Mouse (Mus musculus): Measurements from ENCODE around the gene Ak4.
A peak's percentile ranks its signal among the peaks of the same experiment; 100 is the strongest.
"Not testable (repeated sequence)": the region's sequence is repeated elsewhere in the genome, so short reads cannot be mapped to it uniquely, and the experiment has no call there.

Gene Ak4

DNA sequence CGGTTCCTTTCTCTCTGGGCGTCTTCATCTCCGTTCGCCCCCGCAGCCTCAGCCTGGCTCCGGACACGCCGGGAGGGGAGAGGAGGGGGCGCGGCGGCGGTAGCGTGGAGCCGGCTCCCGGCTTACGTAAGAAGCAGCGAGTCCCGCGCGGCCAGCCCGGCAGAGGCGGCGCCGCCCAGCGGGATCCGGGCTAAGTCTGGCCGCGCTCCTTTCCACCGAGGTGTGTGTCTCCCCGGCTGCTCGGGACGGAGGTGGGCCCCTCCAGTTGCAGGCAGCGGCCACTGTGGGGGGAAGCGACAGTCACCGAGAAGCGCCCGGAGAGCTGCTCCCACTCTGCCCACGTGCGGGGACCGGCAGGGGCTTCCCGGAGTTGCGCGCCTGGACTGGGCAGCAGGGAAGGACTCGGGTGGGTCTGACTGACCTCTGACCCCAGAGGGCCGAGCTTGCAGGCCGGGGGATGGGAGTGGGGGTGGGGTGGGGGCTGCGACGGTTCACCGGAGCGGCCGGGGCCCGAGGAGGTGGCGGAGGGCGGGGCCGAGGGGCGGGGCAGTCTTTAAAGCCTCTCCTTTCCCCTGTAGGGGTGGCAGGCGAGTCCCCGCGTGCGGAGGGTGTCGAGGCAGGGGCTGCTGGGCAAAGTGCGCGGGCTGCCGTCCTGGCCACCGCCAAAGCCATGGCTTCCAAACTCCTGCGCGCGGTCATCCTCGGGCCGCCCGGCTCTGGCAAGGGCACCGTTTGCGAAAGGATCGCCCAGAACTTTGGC, at the start of gene Ak4:
Gene Ak4, plus strand, starts transcription at position 127 of the 760 bp plus-strand sequence.
- DNase-seq: peak; percentile 40

- no peak for DNase-seq
These were observed 49.3 kb upstream of the Ak4 start for GRCm38 (mm10) chr4:101369738-101370275.

- no peak for DNase-seq
These were observed 46.8 kb upstream of the Ak4 start for GRCm38 (mm10) chr4:101372283-101372682.

- no peak for DNase-seq
These were observed 46.3 kb upstream of the Ak4 start for GRCm38 (mm10) chr4:101372751-101373150.

DNA sequence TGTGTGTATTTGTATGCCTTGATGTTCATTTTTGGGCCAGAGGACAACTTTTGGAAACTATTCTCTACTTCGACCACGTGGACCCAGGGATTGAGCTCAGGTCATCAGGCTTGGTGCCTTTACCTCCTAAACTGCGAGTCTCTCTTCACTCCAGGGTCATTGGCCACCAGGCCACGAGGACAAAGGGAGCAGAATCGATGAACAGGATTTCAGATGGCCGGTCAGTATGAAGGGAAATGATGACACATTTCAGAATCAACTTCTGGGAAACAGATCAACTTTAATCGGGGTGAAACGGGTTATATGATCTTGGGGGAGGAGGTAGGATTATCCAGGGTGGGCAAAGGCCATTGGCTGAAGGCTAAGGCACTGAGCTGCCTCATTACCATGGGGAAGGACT, 45.0 kb upstream of the Ak4 start:
- DNase-seq: no peak

- DNase-seq: no peak
These were observed 42.2 kb upstream of the Ak4 start for GRCm38 (mm10) chr4:101376835-101377234.

DNA sequence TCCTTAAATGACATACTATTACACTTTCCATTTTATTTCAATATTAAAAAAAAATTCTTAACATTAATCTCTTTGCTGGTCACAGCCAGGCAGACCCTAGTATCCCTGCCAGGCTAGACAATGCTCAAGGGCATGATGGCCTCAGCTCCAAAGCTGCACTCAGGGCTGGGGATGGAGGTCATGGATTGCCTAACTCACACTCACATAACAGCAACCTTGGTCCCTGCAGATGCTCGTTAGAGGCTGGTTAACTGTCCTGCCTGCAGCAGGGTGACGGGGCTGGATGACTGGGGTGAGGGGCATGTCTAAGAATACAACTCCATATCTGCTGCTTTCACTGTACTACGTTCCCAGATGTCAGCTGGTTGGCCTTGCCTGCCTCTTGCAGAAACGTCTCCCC, 40.8 kb upstream of the Ak4 start:
- DNase-seq: no peak

DNA sequence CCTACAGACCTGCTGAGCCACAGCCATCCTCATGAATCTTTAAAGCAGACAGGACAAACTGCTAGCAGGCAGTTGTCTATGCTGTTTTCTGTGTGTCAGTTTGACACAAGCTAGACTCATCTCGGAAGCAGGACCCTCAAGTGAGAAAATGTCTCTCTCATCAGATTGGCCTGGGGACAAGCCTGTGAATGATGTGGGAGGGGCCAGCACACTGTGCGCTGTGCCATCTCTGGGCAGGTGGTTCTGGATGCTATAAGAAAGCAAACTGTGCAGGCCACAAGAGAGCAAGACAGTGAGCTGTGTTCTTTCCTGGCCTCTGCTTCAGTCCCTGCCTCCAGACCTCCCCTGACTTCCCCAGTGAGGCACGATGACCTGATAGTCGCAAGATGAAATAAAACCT, 40.3 kb upstream of the Ak4 start:
- no peak for DNase-seq

DNA sequence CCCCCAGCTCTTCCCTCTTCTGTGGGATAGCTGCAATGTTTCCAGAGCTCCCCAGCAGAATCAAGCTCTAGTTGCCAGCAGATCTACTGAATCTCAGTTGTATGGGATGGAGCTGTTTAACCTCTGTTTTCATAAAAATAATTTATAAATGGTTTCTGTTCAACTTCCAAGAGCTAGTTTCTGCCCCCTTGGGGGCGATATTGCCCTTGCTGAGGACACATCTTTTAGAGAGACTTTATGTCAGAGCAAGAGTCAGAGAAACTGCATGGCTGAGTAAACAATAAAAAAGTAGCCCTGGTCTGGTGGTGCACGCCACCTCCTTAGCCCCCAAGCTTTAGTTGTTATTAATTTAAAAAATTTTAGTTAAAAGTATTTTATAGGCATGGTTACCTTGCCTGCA, 34.1 kb upstream of the Ak4 start:
- DNase-seq: peak; percentile 31

DNA sequence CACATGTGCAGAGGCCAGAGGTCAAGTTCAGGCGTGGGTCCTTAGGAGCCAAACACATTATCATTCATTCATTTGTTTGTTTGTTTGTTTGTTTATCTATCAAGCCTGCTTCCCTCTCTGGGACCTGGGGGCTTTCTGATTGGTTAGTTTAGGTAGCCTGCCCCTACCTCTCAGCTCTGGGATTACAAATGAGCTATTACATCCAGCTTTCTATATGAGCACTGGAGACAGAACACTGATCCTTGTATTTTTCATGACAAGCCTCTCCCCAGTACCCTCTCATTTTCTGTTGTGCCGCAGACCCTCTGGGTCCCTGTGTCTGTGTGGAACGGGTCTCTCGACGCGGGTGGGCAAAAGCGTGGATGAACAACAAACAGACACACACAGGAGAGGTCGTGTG, 30.8 kb upstream of the Ak4 start:
- DNase-seq: no peak

- not testable (repeated sequence) for DNase-seq
These were observed 30.4 kb upstream of the Ak4 start for GRCm38 (mm10) chr4:101388656-101389055.

DNA sequence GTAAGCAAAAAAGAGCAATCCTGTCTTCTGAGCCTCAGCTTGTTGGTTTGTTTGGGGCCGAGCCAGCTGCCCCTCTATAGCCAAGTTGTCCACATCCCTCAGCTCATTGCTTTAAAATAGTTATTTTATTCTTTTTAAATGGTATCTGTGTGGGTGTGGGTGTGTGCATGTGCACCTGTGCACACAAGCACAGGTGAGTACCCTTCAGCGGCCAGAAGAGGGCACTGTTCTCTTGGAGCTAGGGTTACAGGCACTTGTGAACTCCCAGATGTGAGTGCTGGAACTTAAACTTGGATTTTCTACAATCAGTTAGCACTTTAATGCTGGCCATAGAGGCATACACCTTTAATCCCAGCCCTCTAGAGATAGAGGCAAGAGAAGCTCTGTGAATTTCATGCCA, 26.8 kb upstream of the Ak4 start:
- peak; percentile 63 for DNase-seq

GRCm38 (mm10) chr4:101393292-101393711, 25.8 kb upstream of the Ak4 start:
- DNase-seq: no peak

GRCm38 (mm10) chr4:101395021-101395533, 24.0 kb upstream of the Ak4 start:
- no peak for DNase-seq

DNA sequence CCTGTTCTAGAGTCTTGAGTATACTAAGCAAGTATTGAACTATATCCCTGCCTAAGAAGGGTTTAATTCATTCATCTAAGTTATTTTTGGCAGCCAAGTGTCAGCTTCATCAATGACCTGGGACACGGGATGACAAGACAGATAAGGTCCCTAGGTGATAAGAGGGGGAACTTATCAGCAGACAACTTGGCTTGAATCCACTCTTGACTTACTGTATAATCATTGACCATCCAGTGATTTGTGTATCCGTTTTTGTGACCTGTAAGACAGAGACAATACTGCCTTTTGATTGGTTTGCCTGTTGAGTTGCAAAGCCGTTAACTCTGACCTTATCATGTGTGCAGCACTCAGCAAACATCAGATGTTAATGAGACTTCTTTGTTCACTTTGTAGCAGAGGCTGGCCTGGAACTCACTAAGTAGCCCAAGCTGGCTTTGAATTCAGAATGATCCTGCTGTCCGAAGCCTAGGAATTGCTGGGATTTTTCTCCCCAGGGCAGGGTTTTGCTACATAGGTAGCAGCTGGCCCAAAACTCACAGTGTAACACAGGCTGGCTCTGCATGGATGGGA, 19.0 kb upstream of the Ak4 start:
- no peak for DNase-seq

- no peak for DNase-seq
These were observed 17.1 kb upstream of the Ak4 start for GRCm38 (mm10) chr4:101401945-101402344.

GRCm38 (mm10) chr4:101404863-101405262, 14.2 kb upstream of the Ak4 start:
- no peak for DNase-seq

DNA sequence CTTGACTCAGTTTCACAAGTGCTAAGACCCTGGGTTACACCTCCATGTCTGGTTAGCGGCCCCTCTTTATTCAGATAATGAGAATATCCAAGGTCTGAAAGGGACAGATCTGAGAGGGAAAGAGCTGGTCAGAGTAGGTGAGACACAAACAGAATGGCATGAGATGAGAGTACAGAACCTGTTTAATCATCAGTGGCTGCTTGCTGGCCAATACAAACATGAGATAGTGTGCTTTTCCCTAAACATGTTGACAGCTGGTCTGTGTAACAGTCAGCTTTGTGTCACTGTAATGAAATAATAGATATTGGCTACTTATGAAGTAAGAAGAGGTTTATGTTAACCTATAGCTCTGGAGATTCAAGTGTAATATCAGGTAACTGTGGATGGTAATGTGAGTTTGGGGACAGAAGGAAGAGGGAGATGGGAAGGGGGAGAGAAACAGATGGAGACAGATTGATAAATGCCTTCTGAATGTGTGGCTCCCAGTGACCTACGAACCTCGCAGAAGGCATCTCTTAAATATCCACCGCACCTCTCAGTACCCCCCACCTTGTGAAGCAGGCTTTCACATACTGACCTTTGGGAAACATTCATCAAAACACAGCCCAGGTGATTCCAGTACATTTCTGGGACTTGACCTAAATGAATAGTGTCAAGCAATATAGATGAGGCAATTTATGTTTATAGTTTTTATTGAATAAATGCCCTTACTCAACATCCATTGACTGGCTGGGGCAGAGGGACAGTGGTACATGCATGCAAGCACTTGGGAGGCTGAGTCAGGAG, 12.5 kb upstream of the Ak4 start:
- no peak for DNase-seq

GRCm38 (mm10) chr4:101416966-101417365, 2.1 kb upstream of the Ak4 start:
- no peak for DNase-seq

GRCm38 (mm10) chr4:101419911-101420880, 1.1 kb downstream of the Ak4 start:
- DNase-seq: no peak

DNA sequence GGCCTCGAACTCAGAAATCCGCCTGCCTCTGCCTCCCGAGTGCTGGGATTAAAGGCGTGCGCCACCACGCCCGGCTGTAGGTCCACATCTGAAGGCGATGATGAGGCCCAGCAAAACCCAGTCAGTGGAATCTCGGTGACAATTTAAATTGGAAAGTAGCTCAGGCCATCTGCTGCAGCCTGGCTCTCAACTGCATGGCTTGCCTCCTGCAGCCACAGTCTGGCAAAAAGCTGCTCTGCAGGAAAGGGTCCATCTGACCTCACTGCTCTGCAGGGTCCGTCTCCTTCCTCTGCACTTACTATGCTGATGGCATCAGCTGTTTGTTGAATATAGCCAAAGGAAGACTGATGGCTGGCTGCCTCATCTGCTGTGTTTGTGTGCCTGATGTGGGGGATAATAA, 3.9 kb downstream of the Ak4 start:
- DNase-seq: no peak

DNA sequence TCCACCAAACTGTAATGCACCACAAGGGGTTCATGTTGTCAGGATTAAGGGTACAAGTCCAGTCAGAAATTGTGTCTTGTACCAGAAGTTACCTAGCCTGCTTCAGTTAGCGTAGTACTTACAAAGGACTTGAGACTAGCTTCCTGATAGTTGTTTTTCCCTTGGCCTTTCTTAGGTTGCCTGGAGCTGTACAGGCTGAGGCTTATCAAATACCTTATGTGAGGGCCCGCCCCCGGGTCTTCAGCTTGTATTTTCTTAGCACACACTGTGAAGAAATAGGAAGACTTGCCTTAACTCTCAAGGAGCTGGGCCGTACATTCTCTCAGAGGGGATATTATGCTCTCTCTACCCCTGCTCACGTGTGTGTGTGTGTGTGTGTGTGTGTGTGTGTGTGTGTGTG, 4.5 kb downstream of the Ak4 start:
- DNase-seq: no peak

Data from lung, postnatal 14 days (tissue).